Mouse (Mus musculus) embryonic fibroblast, embryonic 13.5 days (primary cell): ENCODE results near the gene Vmn1r44. TPM values are rescaled to one million over a fixed set of nuclear protein-coding genes. Genes with fewer than 3 reads are reported as not detected.

Source experiments
- H3K27ac ChIP-seq: 2 replicates; pipeline ENCODE4 v1.5.1; 2012; ENCODE audit warnings: low read length, control low read depth, inconsistent platforms; ENCODE audit not compliant: insufficient read depth
- H3K4me1 ChIP-seq: 2 replicates; pipeline ENCODE4 v1.6.1; 2011; ENCODE audit warnings: low read length; ENCODE audit not compliant: control insufficient read depth, insufficient read depth
- H3K4me3 ChIP-seq: 2 replicates; pipeline ENCODE4 v1.5.1; 2011; ENCODE audit warnings: mild to moderate bottlenecking, control low read depth, low read length; ENCODE audit not compliant: insufficient read depth
- CTCF ChIP-seq: IDR thresholded peaks from 2 replicates; pipeline ENCODE4 v1.5.1; 2011; ENCODE audit warnings: mild to moderate bottlenecking, control low read depth, low read length, moderate library complexity, borderline replicate concordance; ENCODE audit not compliant: insufficient read depth
- POLR2A ChIP-seq: IDR thresholded peaks from 2 replicates; pipeline ENCODE4 v1.6.1; 2011; ENCODE audit warnings: low read depth, mild to moderate bottlenecking, control low read depth, low read length, moderate library complexity
- polyA plus RNA-seq: library from polyadenylated mRNA; stranded (reverse); fragments of >200 nt; gene quantifications from 2 replicates; pipeline ENCODE4 v1.2.4, GENCODE M21; 2011; ENCODE audit warnings: low read depth; ENCODE audit not compliant: missing spikeins, insufficient read length

The Vmn1r44 gene
- polyA plus RNA-seq, 1 experiment: not detected

DNA sequence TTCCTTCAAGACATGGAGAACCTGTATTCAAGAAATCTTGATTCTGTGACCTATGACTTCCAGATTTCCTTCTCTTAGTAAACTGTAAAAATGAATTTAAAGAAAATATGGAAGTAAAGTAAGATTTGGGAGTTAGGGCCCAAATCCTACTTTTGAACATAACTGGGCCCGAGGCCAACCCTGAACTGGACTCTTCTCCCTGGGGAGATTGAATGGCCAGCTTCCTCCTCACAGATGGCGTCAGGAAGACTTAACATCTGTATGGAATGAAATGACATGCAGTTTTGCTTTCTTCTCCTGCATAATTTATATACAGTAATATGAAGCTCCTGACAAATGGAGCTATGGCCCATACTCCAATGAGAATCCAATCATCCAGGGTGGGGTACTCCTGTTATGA, 57.5 kb downstream of the Vmn1r44 start:
- TF ChIP-seq CTCF: no peak
- no peak for TF ChIP-seq POLR2A
- H3K4me1 ChIP-seq: no peaks in the 10 kb centered on the region
- H3K27ac ChIP-seq: no peak overlapping the region
- H3K4me3 ChIP-seq: no peak overlapping the region

Other genes with a start within 250 kb of the Vmn1r44 start
- gene Txnrd3, start 239.7 kb upstream of the Vmn1r44 start, polyA plus RNA-seq: 5.5 and 6.0 TPM in 2 replicates
- gene Vmn1r40, start 176.1 kb upstream of the Vmn1r44 start, polyA plus RNA-seq: not detected in 2 replicates
- gene Vmn1r41, start 142.9 kb upstream of the Vmn1r44 start, polyA plus RNA-seq: not detected in 2 replicates
- gene Vmn1r42, start 7.2 kb upstream of the Vmn1r44 start, polyA plus RNA-seq: not detected in 2 replicates
- gene Vmn1r43, start 7.2 kb upstream of the Vmn1r44 start, polyA plus RNA-seq: 0.10 TPM in 1 of 2 replicates, not detected in the other
- not detected in 2 replicates for gene Vmn1r45, start 56.9 kb downstream of the Vmn1r44 start, polyA plus RNA-seq
- not detected in 2 replicates for gene Vmn1r46, start 85.7 kb downstream of the Vmn1r44 start, polyA plus RNA-seq
- gene Vmn1r47, start 132.5 kb downstream of the Vmn1r44 start, polyA plus RNA-seq: not detected in 2 replicates
- gene Vmn1r48, start 153.2 kb downstream of the Vmn1r44 start, polyA plus RNA-seq: not detected in 2 replicates
- gene Vmn1r49, start 194.8 kb downstream of the Vmn1r44 start, polyA plus RNA-seq: not detected in 2 replicates
- not detected in 2 replicates for gene Vmn1r50, start 217.8 kb downstream of the Vmn1r44 start, polyA plus RNA-seq
- gene Vmn1r51, start 238.9 kb downstream of the Vmn1r44 start, polyA plus RNA-seq: not detected in 2 replicates